Mouse (Mus musculus): ENCODE measurements around the gene Mdh1.

Mdh1 gene

DNA sequence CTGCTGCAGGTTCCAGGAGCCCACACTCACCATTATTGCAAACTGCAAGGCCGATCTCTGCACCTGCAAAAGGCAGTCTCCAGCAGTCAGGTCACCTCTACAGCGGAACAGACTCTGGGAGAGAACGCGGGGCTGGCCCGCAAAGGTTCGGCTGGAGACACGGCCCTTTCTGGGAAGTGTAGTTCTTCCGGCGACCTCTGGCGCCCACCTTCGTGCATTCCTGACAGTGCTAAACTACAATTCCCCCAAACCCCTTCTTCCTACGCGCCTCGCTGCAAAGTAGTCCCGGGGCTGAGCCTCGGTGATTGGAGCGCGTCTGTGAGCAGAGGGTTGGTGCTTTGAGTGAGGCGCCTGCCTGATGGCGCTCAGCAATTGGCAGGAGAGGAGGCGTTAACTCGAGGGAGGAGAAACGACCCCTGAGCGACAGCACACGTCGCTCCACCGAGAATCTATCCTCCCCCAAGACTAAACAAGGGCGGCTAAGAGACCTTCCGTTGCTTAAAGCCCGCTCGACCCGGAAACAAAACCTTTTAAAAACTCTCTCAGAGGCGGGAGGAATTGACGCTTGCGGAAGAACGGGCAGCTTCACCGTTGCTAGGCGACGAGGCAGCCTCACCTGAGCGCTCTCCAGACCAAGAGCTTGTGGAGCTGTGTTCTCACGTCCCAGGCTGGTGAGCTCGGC is at the start of gene Mdh1, which contains the start of gene Wdpcp:
Gene Mdh1 (minus strand): TSS at position 668 of the 682 bp plus-strand sequence.
Gene Wdpcp (plus strand): TSS at position 536 of the 682 bp plus-strand sequence.
- DNase-seq (ENCODE audit: inconsistent ontology term): peak; percentile 98

DNA sequence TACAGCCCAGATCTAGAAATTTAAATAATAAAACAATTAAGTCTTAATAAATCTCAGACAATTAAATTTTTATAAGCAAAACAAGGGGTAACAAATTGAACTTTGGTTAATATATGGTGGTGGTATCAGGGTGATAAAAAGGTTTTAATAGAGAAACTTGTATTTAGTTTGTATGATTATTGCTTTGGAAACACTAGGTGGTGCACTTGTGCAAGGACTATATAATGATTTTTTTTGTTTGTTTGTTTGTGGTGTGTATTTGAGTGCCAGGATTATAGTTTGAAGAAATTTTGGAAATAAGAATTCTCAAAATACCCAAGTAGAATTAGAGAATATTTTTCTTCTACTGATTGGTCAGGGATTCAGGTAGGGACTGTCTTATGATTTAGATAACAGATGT is 43.7 kb upstream of the Mdh1 start:
- no peak for DNase-seq (ENCODE audit: inconsistent ontology term)

DNA sequence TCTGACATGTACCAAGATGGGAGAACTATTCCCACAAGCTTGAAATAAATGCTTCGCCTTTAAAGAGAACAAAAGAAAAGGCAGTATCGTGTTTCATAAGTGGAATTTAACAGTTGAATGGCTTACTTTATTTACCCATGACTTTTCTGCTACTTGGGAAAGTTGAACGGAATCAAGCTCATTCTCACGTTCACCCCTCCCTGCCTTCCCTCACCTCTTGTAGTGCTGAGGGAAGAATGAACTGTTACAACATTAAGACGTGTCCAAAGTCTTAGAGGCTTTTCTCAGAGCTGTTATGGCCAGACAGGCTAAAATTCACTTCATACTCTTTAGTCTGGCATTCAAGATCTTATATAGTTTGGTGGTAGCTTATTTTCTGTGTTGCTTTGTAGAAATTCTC is 30.3 kb upstream of the Mdh1 start:
- no peak for DNase-seq (ENCODE audit: inconsistent ontology term)

DNA sequence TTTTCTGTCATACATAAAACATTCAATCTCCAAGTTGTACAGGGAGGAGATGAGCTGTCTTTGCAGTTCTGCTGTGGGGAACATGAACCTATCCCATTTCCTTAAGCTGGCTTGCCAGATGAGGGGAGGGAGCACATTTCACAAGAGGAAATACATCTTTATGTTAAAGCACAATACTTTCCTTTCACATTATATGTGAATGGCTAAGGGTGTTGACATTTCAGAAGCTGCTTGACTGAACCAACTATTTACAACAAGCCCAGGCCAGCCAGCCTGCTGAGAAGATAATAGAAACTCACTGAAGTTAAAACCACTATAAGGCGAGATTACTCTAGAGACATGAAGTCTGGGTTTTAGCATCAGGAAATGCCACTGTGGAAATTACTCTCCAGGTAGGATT is 11.1 kb upstream of the Mdh1 start:
- no peak for DNase-seq (ENCODE audit: inconsistent ontology term)

DNA sequence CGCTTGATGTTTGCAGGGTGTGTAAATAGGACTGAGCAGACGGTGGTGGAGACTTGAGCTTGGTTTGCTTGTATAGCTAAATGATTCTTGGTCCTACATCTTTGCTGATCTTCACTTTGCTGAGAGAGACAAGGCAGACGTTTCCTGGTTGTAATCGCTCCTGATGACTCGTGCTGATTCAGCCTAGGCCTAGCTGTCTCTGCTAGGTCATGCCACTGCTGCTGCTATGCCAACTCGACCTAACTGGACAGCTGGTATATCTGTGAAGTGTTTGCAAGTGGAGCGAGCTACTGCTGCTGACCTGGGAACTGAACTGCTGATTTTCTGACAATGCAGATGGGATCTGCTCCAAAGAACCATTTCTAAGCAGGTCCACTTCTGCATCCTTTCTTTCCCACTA is 9.3 kb upstream of the Mdh1 start:
- DNase-seq (ENCODE audit: inconsistent ontology term): peak; percentile 51

DNA sequence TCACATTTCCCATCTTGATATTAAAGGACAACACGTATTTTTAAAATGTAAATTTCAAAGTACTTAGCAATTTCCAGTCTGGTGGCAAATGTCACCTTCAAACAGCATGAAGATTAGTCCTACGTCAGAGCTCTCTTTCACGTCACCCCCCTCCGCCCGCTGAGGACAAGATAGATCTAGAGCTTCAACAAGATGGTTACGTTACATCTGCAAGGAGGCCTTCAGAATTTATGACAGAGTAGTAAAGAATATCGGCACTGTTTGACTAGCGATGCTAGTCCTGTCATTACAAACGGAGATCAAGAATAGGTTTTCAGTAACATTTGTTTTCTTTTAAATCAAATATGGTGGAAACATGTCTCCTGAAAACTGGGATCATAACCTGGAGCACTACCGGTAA is 1.2 kb downstream of the Mdh1 start:
- peak; percentile 29 for DNase-seq (ENCODE audit: inconsistent ontology term)

DNA sequence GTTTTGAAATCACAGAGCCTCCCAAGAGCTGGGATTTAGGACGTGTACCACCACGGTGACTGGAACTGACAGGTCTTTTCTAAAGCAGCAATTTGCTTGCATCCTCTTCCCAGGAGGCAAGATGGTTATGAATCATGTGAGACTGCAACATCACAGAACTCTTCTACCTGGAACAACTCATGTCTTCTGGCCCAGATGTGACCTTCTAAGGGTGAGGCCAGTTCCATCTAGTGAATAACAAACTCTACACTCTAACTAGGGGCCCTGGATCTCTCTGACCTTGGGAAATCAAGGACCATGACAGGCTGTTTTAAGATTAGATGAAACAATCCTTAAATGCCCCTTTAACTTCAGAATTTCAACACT is 2.1 kb downstream of the Mdh1 start:
- no peak for DNase-seq (ENCODE audit: inconsistent ontology term)

DNA sequence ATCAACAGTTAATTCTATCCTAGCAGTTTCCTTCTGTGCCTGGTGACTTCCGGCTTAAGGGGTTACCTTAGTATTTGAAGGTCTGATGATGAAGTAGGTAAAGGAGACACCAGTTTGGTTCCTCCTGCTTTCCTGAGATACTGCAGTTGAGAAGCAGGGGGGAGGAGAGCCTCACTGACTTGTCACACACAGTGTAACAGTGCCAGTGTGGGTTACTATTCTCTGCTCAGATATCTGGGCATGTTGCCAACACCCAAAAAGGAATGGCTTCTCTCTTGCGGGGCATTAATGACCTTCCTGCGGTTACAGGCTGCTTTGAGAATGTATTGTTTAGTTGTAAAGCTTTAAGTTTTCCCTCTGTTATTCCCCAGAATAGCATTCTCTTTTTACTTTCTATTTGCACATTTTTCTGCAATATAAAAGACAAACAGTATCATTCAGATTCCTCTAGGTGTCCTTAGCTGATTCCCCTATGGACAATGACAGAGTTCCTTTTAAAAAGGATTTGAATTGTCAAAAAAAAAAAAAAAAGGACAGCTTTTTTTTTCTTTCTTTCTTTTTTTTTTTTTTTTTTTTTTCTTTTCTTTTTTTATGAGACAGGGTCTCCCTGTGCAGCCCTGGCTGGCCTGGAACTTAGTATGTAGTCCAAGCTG is 2.6 kb downstream of the Mdh1 start:
- peak; percentile 82 for DNase-seq (ENCODE audit: inconsistent ontology term)

DNA sequence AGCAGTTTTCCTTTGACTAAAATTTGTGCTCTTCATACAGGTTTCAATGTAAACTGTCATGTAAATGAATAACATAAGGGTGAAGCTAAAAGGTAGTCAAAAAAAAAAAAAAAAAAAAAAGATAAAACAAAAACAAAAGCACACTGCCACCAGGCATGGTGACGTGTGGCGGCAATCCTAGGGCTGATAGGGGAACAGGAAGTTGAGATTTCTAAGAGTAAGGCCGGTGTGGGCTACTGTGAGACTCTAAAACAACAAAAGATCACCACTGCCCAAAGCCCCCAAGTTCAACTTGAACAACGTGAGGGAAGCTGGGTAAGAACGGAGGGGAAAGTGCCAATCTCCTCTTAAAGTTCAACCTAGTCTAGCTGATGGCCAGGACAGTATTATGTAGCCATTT is 3.2 kb downstream of the Mdh1 start:
- no peak for DNase-seq (ENCODE audit: inconsistent ontology term)

DNA sequence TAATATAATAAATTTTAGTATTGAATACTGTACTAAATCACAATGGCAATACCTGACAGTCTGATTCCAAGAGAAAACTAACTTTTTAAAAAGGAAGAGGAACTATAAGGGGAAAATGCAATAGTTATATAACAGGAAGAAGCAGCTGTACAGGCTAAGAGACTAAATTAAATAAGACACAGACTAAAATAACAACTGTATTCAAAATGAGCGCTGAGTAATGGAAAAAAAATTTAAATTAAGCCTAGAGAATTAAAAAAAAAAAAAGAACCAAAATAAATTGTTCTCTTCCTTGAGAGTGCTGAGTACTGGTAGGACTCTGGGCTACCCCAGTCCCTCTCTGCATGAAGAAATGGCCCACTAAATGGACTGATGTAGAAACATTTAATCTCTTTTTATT is 4.4 kb downstream of the Mdh1 start:
- no peak for DNase-seq (ENCODE audit: inconsistent ontology term)

DNA sequence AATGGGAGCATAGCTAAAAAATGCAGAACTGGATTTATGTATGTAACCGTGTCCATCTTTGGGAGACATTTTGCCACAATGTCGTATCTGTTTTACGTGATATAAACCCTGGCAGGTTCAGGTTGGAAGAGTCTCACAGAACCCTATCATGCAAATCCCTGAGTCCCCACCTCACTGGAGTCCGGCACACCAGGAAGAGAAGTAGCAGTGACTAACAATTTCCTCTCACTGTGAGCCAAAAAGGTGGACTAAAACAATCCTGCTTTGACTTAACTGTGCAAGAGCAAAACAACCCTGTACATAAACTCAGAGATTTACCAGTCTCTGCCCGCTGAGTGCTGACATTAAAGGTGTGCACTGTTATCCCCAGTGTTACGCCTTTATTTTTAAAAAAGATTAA is 5.2 kb downstream of the Mdh1 start:
- DNase-seq (ENCODE audit: inconsistent ontology term): no peak

DNA sequence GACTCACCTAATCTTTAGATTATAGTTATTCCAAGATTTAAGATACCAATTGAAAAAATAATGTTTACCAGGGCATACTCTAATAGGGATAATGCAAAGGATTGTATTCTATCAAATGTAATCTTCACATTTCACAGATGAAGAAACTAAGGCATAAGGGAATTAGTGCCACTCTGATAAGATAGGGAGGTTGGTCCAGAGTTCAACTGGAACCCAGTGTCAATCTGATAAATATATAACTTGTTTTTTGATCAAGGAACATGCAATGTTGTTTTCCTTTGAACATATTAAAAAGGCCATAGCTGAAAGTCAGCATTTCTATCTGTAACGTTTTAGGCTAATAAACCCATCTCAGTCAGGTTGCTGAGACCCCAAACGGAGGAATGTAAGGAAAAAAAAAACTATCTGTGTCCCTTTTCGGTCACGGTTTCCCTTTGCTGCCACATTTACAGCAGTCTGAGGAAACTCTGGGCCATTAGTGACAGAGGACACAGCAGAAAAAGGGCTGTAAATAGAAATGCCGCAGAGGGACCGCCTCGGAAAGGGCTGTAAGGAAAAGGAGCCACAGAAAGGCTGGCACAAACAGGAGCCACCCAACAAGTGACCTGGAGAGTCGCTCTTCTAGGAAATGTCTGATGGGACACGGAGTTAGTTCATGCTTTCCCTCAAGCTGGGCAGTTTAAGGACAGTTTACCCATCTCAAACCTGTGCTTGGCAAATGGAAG is 7.3 kb downstream of the Mdh1 start:
- no peak for DNase-seq (ENCODE audit: inconsistent ontology term)

DNA sequence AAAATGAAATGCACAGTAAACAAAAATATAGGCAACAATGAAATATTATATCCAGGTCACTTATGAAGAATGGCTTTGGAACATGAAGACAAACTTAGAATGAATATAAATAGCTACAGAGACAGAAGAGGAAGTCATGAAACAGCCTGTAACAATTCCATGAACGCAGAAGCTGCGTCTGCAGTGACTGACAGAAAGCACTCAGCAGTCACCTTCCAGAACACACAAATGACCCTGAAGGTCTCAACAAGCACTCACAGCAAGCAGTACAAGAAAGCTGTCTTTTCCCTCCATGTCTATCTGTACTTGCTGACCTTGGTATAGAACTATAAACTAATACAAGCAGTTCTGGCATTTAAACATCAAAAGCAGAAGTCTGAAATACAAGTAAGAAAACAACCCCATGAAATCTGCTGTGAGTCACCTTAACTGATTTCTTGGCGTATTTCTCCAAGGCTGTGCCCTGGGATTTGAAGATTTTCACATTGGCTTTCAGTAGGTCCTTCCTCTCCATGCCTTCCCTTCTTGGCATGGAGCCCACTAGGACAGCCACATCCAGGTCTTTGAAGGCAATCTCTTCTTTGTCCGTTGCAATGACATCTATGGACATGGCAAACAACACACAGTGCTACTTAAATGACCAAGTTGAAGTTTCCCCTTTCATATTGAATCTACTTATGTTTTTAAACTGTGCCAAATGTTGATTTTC is 8.4 kb downstream of the Mdh1 start:
- DNase-seq (ENCODE audit: inconsistent ontology term): no peak

DNA sequence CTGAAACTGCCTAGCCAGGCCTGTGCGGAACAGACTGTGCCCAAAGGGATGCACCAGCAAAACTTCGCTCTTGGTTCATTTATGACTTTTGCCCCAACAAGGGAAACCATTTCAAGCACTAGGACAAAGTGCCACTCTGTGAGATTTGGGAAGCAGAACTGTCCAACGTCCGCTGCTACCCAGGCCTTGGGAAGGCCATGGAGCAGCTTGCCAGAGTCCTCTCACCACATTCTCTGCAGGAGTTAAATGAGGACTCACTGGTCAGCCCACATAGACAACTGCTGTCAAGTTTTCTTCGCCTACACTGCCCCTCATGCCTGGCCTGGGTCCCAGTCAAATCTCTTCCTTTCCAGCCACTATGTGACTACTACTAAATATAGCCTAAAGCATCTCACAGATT is 10.8 kb downstream of the Mdh1 start:
- DNase-seq (ENCODE audit: inconsistent ontology term): no peak

DNA sequence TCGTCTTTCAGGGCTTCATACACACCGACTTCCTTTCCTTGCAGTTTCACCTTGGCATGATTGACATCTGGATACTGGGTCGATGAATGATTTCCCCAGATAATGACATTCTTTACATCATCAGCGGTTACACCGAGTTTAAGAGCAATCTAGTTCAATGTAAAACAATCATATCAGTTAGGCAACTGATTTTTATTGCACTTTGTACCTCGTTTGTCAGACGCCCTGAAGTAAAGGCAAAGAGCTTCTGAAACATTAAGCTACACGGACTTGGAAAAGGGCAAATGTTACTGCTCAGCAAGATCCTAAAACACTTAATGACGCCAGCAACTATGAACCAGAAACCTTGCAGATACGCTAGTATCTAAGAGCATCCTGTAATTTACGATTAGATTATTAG is 12.4 kb downstream of the Mdh1 start:
- DNase-seq (ENCODE audit: inconsistent ontology term): no peak

DNA sequence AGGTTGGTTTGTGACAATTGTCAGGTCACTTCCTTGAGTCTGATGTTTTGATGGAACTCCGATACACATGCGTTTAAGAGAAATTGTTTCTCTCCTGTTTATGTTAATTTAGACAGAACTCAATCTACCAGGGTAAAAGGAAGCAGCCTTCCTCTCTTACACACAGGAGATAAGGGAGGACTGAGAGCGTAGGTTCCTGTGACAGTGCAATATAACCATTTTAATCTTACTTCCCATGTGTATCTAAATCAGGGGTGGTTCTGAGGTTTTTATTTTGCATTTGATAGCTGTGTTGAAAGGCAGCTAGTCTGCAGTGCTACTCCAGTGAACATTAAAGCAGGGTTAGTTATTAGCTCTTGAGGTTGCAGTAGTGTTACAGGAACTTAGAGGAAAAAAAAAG is 20.1 kb downstream of the Mdh1 start:
- no peak for DNase-seq (ENCODE audit: inconsistent ontology term)

DNA sequence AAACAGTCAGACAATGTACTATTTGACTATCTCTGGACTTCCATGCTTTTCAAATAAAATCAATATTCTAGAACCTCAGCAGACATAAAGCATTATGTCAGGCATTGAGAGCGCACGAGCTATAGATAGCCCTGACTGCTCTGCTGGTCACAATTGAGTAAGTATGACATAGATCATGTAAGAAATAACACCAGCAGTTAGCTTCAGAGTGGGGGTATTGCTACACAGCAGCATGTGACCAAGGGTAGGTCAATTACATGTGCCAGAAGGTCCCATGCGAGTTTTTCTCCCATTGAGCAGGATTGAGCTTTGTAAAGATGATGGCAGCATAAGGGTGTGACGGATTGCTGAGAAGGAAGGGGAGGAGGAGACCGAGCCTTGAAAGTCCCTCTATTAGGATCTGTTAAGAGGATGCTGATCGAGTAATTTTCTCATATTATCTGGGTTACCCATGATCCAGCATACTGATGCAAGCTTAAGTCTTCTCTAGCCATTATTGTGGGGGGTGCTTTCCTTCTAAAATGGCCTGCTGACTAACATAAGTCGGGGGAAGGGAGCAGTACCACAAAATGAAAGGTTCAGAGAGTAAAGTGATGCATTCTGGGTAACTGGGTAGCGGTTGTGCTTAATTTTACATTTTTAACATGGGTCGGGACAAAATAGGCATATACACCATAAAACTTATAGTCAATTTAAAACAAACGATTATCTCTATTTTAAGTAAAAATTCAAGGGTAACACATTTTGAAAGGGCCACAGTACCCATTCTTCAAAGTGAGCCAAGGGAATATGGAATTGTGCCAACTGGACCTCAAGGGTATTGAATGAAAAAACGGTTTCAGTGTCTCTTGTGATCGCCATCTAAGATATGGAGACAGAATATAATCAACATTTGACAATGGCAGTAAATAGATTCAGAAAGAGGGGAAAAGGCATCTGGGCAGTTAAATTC is 21.7 kb downstream of the Mdh1 start:
- DNase-seq (ENCODE audit: inconsistent ontology term): no peak

DNA sequence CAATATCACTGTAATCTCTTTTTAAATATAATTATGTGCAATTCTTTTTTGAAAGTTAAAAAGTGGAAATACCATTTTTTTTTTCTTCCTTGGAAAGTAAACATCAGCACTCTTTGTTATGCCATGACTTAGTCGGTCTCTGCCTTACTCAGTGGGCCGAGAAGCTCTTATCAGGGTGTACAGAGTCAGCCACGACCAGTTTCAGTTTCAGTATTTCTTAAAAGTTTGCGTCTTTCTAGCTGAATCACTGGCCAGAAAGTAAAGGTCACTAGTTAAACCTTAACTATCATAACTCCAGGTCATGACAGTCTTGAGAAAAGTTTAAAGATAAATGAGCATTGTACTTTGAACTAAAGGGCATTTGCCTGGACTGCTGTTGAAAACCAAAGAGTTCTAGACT is 22.4 kb downstream of the Mdh1 start:
- DNase-seq (ENCODE audit: inconsistent ontology term): no peak

DNA sequence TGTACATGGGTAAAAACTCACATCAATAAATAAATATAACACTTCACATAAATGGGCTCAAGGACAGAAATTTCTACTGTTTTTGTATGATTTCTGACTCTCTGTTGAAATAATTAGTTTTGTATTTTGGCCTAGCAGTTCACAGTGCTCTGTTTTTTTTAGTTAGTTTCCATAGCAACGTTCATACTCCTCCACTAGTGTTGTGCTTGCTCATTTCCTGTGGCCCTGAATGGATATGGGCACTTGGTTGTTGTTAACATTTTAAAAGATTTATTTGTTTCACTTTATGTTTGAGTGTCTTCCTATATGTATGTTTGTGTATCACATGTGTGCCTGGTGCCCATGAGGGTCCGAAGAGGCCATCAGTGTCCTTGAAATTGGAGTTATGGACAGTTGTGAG is 23.1 kb downstream of the Mdh1 start:
- no peak for DNase-seq (ENCODE audit: inconsistent ontology term)

DNA sequence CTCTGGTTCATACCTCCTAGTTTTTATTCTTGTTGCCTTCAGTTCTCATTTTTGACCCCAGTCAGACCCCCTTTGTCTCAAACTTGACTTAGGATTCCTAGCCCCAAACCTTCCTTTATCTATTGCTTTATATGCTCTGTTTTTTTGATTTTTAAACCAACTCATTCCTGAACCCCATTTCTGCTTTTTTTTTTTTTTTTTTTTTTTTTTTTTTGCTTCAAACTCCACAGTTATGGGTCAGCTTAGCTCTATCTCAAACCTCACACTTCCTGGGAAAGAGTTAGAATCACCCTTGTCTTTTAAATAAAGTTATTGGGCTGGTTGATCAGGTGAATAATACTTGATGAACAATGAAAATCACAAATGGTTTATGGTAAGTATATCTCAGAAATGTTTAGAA is 24.6 kb downstream of the Mdh1 start:
- no peak for DNase-seq (ENCODE audit: inconsistent ontology term)

DNA sequence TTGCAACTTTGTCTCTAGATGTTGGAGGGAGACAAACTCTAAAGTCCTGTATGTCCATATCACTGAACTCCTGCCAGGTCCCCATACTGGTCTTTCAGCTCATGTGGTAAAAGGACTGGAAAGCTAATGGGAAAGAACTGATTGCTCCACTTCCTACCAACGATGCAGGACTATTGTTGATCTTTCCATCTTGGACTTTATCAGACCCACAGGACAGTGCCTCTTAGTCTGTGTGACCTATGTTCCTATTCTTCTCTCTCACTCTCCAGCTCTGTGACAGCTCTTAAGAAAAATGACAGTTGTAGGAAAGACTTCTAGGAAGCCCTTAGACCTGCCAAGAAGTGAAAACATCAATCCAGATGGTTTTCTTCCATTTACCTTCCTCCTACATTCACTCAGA is 25.5 kb downstream of the Mdh1 start:
- no peak for DNase-seq (ENCODE audit: inconsistent ontology term)
